Mouse (Mus musculus) telencephalon, adult 2 months (tissue): ENCODE results near the gene Pdxk.
"Not testable (repeated sequence)": the region's sequence is repeated elsewhere in the genome, so short reads cannot be mapped to it uniquely, and the experiment has no call there.

Experiments used
- DNase-seq: peaks from one replicate; pipeline ENCODE4 v3.0.0-alpha.2; 2011; ENCODE audit warnings: low read depth, low spot score

Gene Pdxk

DNA sequence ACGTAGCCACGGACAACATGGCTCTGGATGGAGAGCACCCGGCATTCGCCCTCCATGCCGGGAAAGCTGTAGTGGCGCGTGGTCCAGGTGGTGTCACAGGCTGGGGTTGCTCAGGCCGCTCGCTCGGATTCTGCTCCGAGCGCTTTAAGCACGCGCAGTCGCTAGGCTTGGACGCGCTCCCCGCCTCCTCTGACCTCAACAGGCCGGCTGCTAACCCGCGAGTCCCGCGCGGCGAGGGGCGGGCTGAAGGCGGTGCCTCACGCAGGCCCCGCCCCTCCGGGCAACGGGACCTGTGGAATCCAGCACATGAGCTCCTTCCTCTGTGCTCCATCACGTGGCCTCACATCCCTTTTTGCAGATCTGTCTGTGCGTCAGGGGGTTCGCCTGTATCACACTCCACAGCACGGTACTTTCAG is at the start of gene Pdxk:
Gene Pdxk, minus strand, starts transcription at position 184 of the 416 bp plus-strand sequence.
- DNase-seq, result peak; percentile 93

DNA sequence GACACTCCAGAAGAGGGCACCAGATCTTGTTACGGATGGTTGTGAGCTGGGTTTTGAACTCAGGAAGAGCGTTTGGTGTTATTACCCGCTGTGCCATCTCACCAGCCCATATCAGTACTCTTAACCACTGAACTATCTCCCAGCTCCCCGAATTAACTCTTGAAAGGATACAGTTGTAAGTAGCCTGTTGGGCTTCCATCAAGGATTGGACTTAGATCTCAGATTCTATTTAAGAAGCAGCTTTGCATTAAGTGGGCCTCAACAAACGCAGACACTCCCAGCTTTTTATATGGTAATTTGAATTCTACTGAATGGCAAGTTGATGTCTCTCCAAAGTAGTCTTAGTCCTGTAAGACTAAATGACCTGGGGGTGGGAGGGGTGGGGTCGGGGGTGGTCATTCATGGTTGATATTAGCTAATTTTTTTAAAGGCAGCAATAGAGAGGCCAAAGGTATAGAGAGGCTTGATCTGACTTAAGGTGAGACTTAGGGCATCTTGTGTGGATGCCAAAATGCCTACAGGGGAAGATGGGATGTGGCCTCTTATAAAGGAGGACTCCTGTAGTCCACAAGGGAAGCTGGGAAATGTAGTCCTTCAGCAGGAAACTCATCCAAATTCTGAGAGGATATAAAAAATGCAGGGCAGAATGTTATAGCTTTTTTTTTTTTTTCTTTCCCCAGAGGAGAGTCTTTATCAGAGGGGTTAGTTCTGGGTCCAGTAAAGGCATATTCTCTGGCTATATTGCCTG is 38.4 kb upstream of the Pdxk start:
- no peak for DNase-seq

- DNase-seq, result no peak
Measured at GRCm38 (mm10) chr10:78487431-78488086, 22.8 kb upstream of the Pdxk start.

DNA sequence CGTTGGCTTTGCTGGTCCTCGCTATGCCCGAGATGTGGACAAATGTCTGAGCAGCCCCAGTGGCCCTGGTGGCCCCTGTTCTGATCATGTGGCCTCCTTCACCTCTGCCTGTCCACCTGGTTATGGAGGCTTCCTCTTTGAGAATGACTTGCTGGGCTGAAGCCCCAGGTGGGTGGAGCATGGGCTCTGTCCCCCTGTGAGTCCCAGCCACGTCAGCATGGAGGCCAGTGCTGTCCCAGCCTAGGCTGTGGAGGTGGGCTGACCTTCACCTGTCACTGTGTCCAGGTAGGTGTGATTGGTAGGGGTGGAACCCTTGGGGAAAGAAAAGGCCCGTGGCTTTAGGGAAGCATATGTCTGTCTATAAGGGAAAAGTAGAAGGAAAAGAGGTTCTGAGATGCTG is 22.1 kb upstream of the Pdxk start:
- DNase-seq, result no peak

GRCm38 (mm10) chr10:78485369-78485768 is 20.6 kb upstream of the Pdxk start:
- DNase-seq, result not testable (repeated sequence)

GRCm38 (mm10) chr10:78481928-78482499 is 17.2 kb upstream of the Pdxk start:
- DNase-seq, result no peak

GRCm38 (mm10) chr10:78480954-78481927 is 16.5 kb upstream of the Pdxk start:
- DNase-seq, result no peak

GRCm38 (mm10) chr10:78476821-78477220 is 12.0 kb upstream of the Pdxk start:
- DNase-seq, result no peak

- DNase-seq, result no peak
Measured at GRCm38 (mm10) chr10:78474759-78475158, 10.0 kb upstream of the Pdxk start.

DNA sequence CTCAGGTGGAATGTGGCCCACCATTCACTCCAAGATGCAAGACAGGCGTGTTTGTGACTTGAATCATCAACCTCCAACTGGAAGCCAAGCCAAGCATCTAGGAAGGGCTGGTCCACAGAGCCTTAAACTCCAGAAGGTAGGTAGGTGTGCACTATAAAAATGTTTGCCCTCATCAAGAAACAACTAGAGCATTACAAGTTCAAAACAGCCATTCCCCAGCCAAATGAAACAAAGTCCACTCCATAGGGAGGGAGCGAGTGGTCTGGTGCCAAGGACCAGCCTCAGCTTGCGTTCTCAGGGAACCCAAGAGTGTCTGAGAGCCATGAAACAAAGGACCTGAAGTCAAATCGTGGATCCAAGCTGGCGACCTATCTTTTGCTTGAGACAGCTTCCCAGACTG is 8.7 kb upstream of the Pdxk start:
- no peak for DNase-seq

- DNase-seq, result no peak
Measured at GRCm38 (mm10) chr10:78472046-78472445, 7.3 kb upstream of the Pdxk start.

DNA sequence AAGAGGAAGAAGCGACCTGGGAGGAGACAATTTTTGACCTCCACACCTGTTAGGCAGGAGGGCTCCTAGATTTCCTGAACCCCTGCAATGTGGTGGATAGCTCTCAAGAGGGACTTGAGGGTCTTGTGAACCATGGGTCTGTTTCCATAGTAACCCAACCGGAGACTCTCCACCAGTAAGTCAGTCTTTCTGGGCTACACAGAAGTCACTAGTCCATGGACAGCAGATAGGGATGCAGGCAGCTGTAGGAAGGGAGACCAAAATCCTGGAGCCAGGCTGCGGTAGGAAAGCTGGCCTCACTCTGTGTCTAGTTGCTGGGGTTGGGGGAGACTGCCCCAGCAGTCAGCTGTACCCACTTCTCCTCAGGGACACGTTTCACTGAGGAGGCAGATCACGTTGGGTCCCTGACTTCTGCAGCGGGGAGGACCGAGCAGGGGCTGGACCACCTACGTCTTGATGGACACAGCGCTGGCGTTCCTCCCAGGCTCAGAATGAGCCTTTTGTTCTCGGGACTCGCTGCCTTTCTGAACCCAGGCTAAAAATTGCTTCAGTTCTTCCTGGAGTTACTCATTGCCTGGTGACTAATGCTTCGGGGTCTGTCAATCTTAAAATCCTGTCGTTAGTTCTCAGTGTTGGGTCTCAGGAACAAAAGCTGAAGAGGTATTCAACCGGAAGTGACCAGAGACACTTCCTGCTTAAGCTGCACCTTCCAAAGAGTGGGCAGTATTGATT is 6.0 kb upstream of the Pdxk start:
- DNase-seq, result no peak

- no peak for DNase-seq
Measured at GRCm38 (mm10) chr10:78467761-78468310, 3.1 kb upstream of the Pdxk start.

- no peak for DNase-seq
Measured at GRCm38 (mm10) chr10:78466647-78467046, 1.9 kb upstream of the Pdxk start.

DNA sequence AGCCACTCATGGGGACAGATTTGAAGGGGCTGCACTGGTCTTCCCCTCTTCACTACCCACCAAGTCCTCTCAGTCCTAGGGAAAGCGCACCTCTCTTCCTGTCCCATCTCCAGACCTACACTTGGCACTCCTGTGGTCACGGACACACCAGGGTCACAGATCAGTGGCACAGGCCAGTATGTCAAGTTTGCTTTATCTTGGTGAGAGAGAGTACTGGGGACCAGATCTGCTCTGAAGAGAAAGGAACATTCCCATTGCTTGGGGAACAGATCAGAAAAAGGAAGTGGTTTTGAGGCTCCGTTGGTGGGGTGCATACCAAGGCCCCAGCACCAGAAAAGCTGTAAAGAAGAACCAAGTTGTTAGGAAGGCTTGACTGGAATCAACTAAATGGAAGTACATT is 697 bp upstream of the Pdxk start:
- no peak for DNase-seq

DNA sequence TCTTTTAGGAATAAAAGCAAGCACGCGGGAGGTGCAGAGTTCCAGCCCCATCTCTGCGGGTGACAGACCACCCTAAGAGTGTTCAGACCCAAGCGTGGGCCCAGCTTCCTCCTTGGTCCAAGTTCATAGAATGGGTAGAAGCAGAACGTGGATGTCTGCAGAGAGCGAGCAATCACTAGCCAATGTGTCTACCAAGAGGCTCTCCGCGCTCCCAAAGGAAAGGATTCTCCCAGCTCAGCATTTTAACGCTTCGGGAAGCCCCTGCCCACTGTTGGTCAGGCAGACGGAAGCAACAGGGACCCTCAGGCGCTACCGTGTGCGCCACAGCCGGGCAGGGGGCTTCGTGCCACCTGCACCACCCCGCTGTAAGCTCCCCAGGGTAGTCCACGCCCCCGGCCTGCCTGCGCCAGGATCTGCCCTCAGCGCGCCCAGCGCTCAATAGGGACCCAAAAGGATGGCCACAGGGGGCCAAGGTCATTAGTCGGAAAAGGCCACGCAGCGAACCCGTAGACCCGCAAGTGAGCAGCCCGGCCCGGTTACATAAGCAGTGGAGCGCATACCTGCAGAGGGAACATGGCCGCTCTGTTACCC is 479 bp downstream of the Pdxk start:
- no peak for DNase-seq

- DNase-seq, result no peak
Measured at GRCm38 (mm10) chr10:78463769-78464167, 1.0 kb downstream of the Pdxk start.

DNA sequence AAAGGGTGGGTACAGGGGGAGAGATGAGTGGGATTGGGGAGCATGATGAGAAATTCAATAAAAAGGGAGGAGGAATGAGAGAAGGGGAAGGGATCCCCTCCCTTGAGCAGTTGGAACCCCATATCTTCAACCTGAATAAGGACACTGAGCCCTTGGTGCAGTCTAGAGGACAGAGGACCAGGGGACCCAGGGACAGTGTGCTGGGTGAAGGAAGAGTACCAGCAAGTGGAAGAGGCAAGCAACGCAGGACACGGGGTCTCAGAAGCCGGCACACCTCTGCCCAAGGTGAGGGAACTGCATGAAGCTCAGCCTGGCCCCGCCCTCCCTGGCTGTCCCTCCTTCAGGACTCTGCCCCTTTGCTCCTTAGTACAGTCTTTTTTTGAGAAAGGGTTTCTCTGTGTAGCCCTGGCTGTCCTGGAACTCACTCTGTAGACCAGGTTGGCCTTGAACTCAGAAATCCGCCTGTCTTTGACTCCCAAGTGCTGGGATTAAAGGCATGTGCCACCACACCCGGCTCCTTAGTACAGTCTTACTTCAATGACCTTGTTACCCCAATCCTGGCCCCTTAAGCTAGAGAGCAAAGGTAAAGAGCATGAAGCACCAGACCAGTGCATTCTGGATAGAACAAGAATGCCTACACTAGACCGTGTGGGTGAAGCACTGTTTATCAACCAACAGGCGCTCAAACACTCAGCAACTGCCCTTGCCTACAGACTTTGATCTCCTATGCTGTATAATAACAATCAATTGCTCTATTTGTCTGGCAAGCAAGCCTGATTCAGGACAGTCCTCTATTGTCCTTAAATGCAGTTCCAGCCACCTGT is 1.6 kb downstream of the Pdxk start:
- no peak for DNase-seq

DNA sequence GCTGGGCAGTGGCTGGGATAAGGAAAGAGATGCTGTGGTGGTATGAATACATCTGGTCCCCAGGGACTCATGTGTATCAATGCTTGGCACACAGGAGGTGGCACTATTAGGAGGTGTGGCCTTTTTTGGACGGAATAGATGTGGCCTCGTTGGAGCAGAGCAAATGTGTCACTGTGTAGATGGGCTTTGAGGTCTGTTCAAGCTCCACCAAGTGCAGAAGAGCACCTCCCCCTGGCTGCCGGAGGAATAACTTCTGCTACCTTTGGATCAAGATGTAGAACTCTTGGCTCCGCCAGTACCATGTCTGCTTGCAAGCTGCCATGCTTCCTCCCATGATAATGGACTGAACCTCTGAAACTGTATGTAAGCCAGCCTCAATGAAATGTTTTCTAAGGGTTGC is 3.0 kb downstream of the Pdxk start:
- DNase-seq, result no peak

DNA sequence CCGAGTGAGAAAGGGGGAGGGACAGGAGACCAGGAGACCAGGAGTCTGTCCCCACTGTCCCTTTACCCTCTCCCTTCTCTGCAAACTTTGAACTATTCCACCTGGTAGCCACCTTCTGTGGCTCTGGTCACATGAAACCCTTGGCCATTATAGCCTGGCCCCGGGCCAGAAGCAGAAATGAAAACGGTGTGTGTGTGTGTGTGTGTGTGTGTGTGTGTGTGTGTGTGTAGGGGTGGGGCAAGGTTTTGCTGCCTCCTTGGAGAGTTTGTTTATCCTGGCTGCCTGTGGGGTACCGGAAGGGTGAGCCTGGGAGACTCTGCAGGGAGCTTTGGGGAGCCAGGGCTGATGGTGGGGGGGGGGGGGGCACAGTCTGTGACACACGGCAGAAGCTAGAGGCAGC is 4.3 kb downstream of the Pdxk start:
- no peak for DNase-seq
